Mouse (Mus musculus): Measurements from ENCODE around the gene Has1. TPM values are rescaled to one million over a fixed set of nuclear protein-coding genes. Genes with fewer than 3 reads are reported as not detected.

Gene Has1
- polyA plus RNA-seq, 1 experiment from 2014 or later: 1.3 TPM

DNA sequence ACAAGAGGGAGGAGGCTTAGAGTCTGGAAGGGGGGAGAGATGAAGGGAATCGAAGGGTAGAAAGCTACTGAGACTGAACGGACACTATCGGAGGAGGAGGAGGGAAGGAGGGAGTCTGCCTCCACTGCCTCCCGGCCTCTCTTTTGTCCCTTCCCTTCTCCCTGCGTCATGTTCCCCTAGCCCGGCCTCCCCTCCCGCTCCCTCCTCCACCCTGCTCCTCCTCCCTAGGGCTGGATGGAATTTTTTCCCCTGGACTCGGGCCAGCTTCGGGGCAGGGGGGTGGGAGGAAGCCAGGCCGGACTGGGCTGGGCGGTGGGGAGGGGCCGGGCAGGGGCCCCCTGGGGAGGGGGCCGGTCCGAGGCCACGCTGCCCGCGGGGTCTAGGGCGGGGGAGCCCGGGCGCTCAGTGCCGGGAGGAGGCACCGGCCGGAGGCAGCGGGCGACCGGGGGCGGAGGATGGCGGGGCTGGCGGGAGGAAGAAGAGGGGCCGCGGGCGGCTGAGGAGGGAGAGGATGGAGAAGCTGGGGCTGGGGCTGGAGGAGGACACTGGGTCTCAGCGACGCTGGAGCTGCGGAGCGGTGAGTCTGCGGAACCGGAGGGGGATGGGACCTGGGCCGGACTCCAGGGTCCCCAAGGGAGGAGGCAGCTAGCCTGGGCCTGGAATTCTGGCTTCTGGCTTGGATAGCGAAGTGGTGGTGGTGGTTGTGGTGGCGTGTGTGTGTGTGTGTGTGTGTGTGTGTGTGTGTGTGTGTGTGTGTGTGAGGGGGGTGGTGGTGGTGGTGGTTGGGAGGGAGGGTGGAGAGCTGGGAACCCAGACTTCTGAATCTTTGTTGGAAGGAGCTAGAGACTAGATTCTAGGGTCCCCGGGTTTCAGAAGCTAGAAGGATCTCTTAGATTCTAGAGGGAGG, 28.0 kb downstream of the Has1 start, which contains the start of gene Spaca6:
Gene Spaca6 (plus strand): TSS at position 408 of the 907 bp plus-strand sequence.
- peak within 1 kb of the TSS; percentile 100 for H3K27ac ChIP-seq
- peaks cover 15% of the 10 kb centered on the region for H3K36me3 ChIP-seq
- under 1% methylated on average over 33 of the region's 42 CpGs for WGBS
- H3K9me3 ChIP-seq (replicated peaks): no peaks in the 10 kb centered on the region
- no peaks in the 10 kb centered on the region for H3K27me3 ChIP-seq
- peaks cover 28% of the 10 kb centered on the region for H3K4me1 ChIP-seq
- peak; percentile 87 for ATAC-seq (ENCODE audit: low FRiP score)
- H3K4me3 ChIP-seq: peak within 1 kb of the TSS; percentile 88
- peak within 1 kb of the TSS; percentile 95 for H3K9ac ChIP-seq
- H3K4me2 ChIP-seq (replicated peaks): peak within 1 kb of the TSS; percentile 92

DNA sequence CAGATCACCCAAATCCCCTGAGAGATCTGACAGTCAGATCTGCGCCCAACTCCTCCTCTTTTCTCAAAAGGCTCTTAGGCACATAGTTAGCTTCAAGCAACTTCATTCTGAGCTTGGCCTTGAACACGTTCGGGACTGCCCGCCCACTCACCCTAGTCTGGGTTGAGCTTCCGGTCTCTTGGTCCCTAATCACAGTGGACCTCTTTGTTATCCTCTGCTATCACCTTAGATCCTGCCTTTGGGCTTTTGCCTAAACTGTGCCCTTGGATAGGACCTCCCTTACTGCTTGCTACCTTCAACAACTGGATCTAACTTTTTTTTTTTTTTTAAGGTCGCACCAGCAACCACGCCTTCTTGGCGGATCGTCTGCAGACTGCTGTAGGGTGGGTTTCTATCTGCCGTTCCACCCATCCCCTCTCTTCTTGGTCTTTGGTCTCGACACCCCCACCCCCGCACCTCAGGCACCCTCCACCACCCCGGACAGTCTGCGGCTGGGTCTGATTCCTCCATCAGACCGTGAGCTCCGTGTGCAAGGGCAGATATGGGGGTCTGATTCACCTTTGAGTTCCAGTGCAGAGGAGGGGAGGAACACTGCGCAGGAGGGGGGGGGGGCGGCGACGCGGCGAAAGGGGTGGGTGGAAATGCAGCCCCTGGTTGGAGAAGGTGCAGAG, 28.9 kb downstream of the Has1 start:
- Histone ChIP-seq H3K27me3 (no peaks in the 10 kb centered on the region), H3K27ac (peak overlapping the region; percentile 100), H3K9ac (peak overlapping the region; percentile 95), H3K4me1 (peaks cover 19% of the 10 kb centered on the region), H3K36me3 (peaks cover 6% of the 10 kb centered on the region), H3K4me3 (peak overlapping the region; percentile 88), H3K9me3 (replicated peaks) (no peaks in the 10 kb centered on the region), H3K4me2 (replicated peaks) (peak overlapping the region; percentile 92)
- ATAC-seq (ENCODE audit: low FRiP score): peak; percentile 38
- 1% methylated on average over 20 of the region's 22 CpGs for WGBS

GRCm38 (mm10) chr17:17823612-17824336, 31.2 kb downstream of the Has1 start:
- Histone ChIP-seq H3K4me3 (no peak overlapping the region), H3K9me3 (replicated peaks) (no peaks in the 10 kb centered on the region), H3K27ac (no peak overlapping the region), H3K4me2 (replicated peaks) (no peak overlapping the region), H3K27me3 (no peaks in the 10 kb centered on the region), H3K9ac (no peak overlapping the region), H3K4me1 (peaks cover 2% of the 10 kb centered on the region; the same call in 1 of the 2 replicates), H3K36me3 (no peaks in the 10 kb centered on the region)
- ATAC-seq (ENCODE audit: low FRiP score): no peak
- 86% methylated on average over 6 of the region's 6 CpGs for WGBS

DNA sequence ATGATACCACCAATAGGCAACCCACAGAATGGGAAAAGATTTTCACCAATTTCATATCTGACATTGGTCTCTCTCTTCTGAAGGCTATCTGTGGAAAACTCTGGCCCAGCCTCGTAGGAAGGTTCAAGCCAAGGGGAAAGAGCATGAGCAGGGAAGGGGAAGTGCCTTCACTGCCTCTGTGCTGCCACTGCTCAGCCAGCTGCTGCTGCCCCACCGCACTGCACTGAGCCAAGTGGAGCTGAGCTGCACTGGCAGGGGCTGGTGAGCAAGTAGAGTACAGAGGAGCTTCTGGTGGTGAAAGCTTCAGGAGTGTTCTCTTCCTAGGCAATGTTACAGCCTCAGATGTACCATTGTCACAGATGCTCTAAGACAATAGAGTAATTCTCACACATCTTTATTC, 59.5 kb downstream of the Has1 start:
- Histone ChIP-seq H3K4me2 (replicated peaks) (no peak overlapping the region), H3K4me3 (no peak overlapping the region), H3K27ac (no peak overlapping the region), H3K4me1 (peaks cover 2% of the 10 kb centered on the region; the same call in 1 of the 2 replicates), H3K27me3 (no peaks in the 10 kb centered on the region), H3K36me3 (no peaks in the 10 kb centered on the region), H3K9me3 (replicated peaks) (no peaks in the 10 kb centered on the region), H3K9ac (no peak overlapping the region)
- ATAC-seq (ENCODE audit: low FRiP score): no peak
- 52% methylated on average over 2 of the region's 2 CpGs for WGBS

MicroRNA genes within 50 kb of the gene (microRNA counts, 519-probe panel; counts per million panel counts)
- 5,693 counts per million, percentile 95 among the panel's probes with 10 or more counts for microRNA mmu-let-7e
- microRNA mmu-miR-125a-3p: 3,971 counts per million, percentile 81 among the panel's probes with 10 or more counts
- microRNA mmu-miR-125a-5p: 6,937 counts per million, percentile 99 among the panel's probes with 10 or more counts
- microRNA mmu-miR-99b: 5,141 counts per million, percentile 92 among the panel's probes with 10 or more counts

Small RNA genes lying within 50 kb of the gene (microRNA-seq; reads per million reads assigned to microRNA genes)
- gene Gm25927: not detected
- gene Mir125a: 4,645 reads per million, percentile 89 among the genes with 10 or more reads in this experiment
- gene Mir99b: 29,101 reads per million, percentile 99 among the genes with 10 or more reads in this experiment
- gene Mirlet7e: not detected

Other genes with a start within 250 kb of the Has1 start
- gene Lnpep, start 230.2 kb downstream of the Has1 start, polyA plus RNA-seq (2016; fragmentation: Nextera tagmentation; extraction: Ambion mirVana): 10.1 and 10.3 TPM in 2 replicates
- gene Vmn2r90, start 151.5 kb downstream of the Has1 start, polyA plus RNA-seq (2016; fragmentation: Nextera tagmentation; extraction: Ambion mirVana): not detected in 2 replicates
- 50.5 and 56.4 TPM in 2 replicates for gene Spaca6, start 28.0 kb downstream of the Has1 start, polyA plus RNA-seq (2016; fragmentation: Nextera tagmentation; extraction: Ambion mirVana)
- gene Fpr1, start 28.7 kb upstream of the Has1 start, polyA plus RNA-seq (2016; fragmentation: Nextera tagmentation; extraction: Ambion mirVana): 0.23 TPM in 1 of 2 replicates, not detected in the other
- gene Fpr2, start 32.6 kb upstream of the Has1 start, polyA plus RNA-seq (2016; fragmentation: Nextera tagmentation; extraction: Ambion mirVana): not detected in 2 replicates
- not detected in 2 replicates for gene Fpr3, start 32.6 kb upstream of the Has1 start, polyA plus RNA-seq (2016; fragmentation: Nextera tagmentation; extraction: Ambion mirVana)
- not detected in 2 replicates for gene Fpr-rs4, start 166.5 kb upstream of the Has1 start, polyA plus RNA-seq (2016; fragmentation: Nextera tagmentation; extraction: Ambion mirVana)
- not detected in 2 replicates for gene Vmn2r124, start 194.2 kb upstream of the Has1 start, polyA plus RNA-seq (2016; fragmentation: Nextera tagmentation; extraction: Ambion mirVana)
- gene Vmn2r91, start 229.8 kb upstream of the Has1 start, polyA plus RNA-seq (2016; fragmentation: Nextera tagmentation; extraction: Ambion mirVana): not detected in 2 replicates